Mouse (Mus musculus) CH12F3 (cell line): ENCODE measurements around the gene Srebf1.

Experiments
- in situ Hi-C: fragments of 300-500 bp; cut with MboI; formaldehyde crosslinking; loops from 2 replicates; pipeline ENCODE4 v1.14.3; 2020; ENCODE audit warnings: low sequenced_read_pairs

The Srebf1 gene

DNA sequence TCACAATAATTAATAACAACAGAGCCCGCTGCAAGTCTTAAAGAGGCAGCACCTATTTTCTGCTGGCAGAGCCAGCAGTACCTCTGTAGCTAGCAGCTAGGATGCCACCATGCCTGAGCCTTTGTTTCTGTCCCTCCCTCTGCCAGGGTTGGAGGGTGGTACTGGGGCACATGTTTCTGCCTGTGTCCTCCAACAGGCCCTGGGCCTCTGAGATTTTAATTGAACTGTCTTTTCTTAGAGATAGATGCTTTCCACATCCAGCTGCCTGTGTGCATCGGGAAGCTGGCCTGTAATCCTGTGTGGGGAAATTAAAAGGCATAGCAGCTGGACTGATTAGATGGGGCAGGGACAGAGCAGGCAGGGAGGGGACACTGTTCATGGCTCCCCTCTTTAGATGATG is 39.6 kb downstream of the Srebf1 start:
- in situ Hi-C loops = no loop called here

DNA sequence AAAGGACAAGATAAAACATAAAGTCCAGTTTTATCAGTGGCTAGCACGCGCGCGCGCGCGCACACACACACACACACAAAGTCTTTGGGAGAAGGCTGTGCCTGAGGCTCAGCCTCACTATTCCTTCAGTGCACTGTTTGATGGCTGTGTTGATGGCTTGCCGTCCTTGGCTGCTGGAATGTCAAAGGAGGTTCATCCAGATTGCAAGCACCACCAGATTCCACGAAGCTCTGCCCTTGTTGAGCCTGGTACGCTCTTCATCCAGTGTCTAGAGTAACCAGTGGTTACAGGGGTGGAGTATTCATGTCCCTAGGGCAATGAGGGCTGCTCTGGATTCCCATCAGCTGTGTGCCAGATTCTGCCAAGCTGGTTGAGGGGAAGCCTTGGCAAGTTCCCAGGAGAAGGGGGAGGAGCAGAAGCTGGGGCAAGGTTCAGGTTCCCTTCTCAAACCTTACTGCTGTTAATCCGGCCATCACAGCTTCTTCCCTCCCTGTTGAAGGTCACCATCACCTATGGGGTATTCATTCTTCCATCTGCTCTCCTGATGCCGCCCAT is 40.2 kb downstream of the Srebf1 start:
- in situ Hi-C loops = no loop called here

DNA sequence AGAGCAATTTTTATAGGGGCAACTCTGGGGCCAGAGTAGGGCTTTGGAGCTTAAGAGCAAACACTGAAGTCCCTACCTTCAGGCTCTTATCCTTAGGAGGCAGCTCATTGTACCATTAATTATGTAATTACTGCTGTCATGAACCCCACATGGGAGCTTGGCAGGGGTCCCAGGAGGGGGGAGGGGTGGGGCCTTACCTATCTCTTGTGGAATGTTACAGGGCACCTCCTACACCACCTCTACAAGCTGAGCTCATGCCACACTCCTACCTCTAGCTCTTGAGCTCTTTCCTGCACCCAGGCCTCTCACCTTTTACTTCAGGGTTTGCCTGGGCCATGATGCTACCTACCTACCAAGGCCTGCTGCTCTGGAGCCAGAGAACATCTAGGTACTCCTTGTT is 43.9 kb downstream of the Srebf1 start:
- in situ Hi-C loops = no loop called here

DNA sequence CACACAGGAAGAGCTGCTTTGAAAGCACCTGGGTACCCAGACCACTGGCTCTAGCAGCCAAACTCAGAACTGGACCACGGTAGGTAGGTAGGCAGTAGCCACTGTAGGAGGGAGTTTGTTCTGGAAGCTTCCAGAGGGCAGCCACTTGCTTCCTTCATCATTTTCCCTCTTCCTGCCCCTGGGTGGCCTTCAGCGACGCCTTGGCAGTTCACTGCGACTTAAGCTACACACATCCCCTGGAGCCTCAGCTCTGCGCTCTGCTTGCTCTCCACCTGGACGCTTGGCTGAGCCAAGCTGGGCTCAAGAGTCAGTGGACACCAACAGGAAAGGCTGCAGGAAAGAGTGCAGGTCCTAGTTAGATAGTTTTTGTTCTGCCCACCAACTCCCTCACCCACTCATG is 44.4 kb downstream of the Srebf1 start:
- in situ Hi-C loops = no loop called here

DNA sequence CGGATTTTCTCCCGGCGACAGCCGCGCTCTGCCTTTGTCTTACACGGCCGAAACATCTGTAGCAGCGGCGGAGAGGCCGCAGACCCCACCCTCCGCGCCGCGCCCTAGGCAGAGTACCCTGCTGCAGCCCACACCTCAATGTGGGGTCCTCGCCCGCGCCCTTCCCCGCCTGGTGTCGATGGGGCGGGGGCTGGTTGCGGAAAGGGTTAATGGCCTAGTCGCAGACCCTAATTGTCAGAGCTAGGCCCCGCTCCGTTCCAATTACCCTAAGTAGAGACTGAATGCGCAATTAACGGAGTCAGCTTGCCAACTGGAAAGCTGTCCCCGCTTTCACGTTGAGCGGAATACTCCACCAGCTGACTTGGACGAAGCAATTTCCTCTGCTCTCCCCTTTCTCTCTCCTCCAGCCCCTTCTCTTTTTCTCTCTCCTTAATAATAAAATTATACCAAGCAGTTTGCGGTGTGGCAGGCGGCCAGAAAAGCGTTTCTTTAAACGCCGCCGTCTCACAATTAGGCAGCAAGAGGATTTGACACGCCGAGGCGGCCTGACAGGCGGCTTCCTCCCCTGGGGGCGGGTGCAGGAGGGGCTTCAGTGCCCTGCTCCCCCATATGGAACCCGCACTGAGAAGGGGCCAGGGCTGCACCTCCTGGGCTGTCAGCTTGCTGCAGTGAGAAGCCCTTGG is 45.3 kb downstream of the Srebf1 start:
- in situ Hi-C loops = no loop called here

DNA sequence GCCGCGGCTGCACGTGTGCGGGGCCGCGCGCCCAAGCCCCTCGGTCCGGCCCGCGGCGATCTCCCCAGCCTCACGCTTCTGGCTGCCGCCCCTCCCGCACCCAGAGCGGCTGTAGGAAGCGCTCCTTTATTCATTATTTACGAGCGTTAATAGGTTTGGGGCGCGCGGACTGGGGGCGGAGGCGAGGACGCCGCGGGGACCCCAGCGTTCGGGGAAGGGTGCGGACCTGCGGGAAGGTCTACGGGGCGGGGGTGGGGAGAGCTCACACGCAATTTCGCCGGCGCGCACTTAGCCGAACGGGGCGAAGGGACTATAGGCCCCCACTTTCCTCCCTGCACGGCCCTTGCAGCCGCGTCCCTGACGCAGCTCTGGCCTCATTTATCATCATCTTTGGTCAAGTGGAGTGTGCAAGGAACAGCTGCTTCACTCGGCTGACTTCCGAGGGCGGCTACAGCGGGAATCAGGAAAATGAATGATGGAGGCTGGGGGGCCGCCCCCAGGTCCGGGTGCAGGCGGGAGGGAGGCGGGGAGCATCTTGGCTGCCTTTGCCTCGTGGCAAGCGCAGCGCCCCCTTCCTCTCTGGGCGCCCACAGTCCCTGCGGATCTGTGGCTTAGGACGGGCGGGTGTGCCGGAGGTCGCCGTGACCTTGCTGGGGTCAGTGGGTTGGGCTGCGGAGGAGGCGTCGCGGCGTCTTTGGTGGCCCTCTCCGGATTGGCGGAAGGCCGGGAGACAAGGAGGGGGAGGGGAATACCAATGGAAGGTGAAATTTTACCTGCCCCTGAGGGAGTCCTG is 46.0 kb downstream of the Srebf1 start:
- in situ Hi-C loops = no loop called here

DNA sequence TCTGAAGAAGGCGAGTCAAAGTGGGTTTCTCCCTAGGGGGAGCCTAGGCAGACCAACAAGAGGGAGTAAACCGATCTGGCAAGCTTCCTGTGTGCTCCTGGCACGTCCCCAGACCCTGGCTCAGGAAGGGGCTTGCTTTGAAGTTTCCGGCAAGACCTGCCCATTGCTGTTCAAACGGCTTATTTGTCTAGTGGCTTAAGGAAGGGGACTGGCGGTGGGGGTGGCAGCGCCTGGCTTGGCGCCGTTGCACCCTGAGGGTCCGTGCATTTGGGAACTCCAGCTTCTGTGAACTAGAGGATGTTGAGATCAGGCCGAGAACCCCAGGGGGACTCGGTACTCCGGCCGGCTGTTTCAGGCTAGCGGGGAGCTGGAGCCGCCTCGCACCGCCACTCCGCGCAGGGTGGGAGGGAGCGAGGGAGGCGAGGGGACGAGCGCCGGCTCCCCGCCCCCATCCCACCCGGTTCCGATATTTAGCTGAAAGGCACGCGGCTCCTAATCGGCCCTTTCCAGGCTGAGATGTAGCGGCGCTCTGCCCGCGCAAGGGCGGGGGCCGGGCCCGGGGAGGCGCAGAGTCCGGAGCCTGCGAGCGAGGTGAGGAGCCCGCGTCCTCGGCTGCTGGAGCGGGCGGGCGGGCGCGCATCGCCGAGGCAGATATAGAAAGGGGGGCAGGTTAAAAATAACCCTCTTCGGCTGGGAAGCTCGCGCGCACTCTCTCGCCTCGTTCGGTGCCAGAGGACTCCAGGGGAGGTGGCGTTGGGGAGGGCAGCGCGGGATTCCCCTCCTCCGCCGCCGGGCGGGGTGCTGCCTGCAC is 46.8 kb downstream of the Srebf1 start:
- in situ Hi-C loops = no loop called here

DNA sequence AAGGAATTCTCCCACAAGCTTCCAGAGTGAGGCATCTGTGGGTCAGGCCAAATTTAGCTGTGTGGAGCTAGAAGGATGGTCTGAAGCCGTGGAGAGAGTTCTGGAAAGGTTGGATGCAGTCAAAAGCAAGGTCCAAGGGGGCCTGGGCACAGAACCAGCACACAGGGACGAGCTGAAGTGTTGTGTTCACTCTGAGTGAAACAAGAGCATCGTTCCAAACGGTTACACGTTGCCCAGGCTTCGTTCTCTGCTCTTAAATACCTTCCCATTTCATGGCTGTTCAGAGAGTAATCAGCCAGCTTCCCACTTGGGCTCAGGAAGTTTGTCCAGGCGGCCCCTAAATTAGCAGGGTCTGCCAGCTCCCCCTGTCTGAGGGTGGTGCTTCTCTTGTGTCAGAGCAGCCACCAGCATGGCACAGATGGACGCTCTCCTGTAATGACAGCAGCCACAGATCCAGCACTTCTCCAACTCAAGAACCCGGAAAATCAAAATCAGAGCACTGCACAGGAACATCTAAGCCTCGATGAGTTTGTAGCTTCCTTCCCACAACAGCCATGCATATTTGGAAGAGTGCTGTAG is 48.7 kb downstream of the Srebf1 start:
- in situ Hi-C loops = no loop called here

DNA sequence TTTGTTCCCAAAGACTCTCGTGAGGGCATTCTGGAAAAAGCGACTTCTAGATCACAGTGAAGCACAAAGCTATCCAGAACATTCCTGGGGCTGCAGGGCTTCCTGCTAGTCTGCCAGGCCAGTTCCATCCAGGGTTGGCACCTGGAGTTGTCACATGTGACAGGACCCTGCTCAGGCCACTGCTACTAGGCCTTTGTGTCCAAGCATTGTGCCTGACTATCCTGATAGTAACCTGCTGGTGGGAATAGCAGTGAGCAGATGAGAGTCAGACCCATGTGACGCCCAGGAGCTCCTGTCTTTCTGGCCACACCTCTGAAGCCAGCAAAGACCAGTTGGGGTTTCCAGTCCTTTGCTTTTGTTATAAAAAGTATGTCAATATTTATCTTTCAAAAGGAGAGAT is 50.3 kb downstream of the Srebf1 start:
- in situ Hi-C loops = no loop called here

DNA sequence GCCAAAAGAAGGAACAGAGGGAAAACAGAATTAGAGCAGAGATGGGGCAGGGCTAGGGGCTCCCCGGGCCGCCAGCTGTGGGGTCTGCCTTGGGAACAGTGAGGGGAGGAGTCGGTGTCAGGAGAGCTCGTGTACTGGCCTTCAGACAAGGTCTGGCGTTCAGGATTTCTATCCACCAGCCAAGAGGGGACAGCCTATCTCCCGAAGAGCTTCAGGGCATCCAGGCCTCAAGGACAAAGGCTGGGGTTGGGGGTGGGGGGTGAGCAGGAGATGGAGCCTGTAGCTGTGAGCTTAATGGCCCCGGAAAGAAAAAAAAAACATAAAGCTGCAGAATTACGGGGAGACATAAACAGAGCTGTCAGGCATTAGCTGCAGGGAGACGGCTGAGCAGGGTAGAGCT is 53.6 kb downstream of the Srebf1 start:
- in situ Hi-C loops = no loop called here

DNA sequence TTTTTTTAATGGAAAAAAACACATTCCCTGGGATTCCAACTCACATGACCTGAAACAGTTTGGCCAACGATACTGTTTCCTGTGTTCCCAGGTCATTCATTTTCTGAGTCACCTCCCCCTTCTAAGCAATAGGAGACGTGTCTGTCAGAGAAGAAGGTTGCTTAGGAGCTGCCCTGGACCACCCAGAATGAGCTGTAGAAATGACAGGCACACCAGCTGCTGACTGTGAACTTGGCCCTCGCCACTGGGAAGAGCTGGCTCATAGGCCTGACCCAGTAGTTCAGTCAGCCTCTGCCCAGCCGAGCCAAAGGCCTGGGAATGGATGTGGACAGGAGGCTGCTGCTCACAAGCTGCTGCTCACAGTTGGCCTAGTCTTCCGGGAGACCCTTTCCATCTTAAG is 57.3 kb downstream of the Srebf1 start:
- in situ Hi-C loops = no loop called here

DNA sequence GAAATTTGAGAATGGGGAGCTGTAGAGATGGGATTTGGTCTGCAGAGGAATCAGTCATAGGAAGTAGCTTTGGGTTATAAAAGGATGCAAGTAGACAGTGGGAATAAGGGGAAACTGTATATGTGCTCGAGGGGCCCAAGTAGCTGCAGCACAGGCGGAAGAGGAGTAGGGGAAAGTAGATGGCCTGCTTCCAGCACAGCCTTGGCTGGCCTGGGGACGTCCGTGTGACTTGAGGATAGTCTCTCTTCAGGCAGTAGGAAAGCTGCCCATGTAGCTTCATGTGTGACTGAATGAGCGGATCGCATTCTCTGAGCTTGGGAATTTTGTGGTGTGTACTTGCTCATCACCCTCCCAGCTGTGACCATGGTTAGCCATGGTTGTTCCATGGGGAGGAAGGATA is 57.9 kb downstream of the Srebf1 start:
- in situ Hi-C loops = no loop called here

DNA sequence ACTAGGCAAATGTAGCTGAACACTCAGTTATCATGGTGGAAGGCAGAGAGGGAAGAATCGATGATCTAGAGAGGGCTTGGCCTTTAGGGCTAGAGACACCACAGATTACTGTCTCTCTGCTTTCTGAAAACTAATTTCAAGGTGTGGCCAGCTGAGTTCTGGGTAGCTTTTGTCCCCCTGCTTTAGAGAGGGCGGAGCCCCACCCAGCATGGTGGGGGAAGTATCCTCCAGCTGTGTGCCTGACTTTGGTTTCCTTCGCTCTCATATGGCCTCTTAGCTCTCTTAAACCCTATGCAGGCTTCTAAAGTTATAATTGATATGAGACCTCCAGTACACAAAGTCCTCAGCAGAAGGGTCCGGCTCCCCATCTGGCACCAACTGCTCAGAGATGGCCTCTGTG is 59.0 kb downstream of the Srebf1 start:
- in situ Hi-C loops = no loop called here

DNA sequence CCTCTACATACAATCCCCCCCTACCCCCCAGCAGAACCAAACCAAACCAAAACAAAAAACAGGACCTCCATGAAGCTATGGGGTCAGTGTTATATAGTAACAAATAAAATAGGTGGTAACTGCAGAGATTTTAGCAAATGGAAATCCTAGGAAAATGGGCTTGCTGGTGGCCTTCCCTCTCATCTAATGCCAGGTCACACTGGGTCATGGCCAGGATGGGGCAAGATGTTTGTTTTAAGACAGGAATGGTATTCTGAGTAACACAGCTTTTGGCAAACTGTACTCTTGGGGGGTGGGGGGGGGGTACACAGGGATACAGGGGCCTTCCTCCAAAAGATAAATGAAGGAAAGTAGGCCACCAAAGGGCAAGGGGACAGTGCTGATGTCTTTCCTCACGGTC is 59.8 kb downstream of the Srebf1 start:
- in situ Hi-C loops = no loop called here

DNA sequence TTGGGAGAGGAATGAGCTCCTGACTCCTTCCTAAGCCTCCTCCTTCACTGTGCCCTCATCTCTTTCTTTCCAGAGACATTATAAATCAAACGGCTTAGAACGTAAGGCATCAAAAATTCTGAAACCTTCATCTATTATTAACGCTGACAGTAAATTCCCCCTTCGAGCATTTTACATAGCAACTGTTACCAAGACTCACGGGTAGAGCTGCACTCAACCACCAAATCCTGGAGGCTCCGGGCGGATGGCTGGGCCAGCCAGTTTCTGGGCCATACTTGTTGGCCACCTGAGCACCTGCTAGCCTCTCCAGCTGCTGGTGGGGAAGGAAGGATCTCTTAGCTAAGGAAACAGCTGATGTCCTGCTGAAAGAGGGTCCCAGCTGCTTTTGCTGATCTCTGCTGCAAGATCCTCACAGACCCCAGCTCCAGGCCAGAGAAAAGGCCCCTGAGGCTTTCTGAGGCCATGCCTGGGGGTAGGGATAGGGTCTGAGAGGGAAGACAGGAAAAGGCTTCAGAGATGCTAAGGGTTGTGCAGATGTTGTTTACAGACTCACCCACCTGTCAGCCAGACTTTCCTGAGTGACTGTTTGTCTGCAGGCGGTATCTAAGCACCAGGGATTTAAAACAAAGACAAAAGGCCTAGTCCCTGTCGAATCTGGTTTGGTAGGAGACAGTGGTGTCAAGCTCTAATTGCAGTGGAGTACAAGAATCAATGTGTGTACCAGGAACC is 61.1 kb downstream of the Srebf1 start:
- in situ Hi-C loops = no loop called here

DNA sequence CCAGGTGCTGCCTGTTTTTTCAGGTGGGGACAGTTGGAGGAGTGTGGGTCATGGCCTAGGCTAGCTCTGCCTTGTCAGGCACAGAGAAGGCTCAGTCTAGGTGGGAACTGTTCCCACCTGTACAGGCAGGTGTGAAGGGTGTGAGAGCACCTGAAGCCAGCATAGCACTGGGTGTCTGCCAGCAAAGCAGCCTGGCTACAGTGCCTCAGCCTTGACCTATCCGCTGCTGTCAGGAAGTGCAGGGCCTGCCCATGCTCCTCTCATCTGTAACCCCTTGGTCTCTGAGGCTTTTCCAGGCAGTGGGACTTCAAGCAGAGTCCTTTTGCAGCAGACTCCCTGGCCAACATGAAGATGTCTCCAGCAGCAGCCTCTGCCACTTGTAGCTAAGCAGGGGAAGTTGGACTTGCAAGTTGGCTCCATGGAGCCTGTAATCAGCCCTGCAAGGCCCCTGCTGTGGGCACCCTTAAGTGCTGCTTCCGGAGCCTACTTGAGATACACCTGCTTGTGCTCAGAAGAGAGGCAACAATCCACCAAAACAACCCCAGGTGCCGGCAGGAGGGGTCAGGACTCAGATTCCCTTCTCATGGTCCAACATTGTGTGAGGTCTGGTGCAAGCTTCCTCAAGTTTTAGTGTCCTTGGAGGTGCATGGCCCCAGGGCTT is 61.8 kb downstream of the Srebf1 start:
- in situ Hi-C loops = no loop called here

DNA sequence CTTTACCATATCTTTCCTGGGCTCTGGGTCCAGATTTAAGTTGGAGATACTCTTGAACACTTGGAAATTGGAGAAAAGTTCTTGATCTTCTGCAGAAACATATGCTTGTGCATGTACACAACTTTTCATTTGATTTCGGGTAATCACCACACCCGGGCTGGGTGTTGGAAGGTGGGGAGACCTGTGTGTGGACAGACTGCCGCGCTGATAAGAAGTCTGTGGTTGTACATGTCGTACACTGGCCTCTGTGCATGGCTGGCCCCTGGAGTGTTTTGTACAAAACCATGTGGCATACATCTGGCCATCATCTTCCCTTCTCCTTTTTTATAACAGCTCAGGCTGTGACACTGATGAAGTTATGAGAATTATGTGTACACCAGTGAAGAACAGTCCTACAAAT is 62.4 kb downstream of the Srebf1 start:
- in situ Hi-C loops = no loop called here

DNA sequence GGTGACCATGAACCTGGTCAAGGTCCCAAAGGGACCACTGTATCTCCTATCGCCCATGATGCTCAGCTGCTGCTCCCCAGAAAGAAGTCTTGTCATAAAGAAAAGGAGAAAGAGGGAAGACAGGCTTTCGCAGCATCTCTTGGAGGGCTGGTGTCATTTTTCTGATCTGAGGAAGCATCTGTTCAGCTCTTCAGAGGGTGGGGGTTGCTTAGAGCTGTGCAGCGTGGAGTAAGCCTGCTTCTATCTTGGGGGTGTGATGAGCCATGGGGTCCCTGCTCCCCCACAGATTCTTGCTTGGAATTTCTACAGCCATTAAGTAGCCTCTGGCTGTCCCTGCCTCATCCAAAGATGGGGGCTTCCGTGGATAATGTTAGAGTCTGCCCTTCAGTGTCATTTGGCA is 64.1 kb downstream of the Srebf1 start:
- in situ Hi-C loops = no loop called here

DNA sequence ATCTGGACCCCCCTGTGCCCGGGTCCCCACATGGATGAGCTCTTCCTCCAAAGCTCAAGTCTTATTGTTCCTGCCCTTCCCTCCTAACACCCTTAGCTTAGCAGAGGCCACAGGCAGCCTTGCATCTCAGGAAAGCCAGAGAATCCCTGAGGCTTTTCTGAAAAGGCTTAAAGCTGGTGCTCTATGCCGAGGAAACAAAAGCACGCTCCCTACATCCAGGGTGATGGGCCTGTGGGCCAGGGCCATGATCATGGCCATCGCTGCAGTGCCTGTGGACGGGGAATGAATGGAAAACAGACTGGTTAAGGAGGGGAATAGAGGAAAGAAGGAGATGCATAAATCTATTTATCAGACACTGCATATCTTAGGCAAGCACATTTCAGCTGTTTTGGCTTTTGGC is 66.7 kb downstream of the Srebf1 start:
- in situ Hi-C loops = no loop called here

DNA sequence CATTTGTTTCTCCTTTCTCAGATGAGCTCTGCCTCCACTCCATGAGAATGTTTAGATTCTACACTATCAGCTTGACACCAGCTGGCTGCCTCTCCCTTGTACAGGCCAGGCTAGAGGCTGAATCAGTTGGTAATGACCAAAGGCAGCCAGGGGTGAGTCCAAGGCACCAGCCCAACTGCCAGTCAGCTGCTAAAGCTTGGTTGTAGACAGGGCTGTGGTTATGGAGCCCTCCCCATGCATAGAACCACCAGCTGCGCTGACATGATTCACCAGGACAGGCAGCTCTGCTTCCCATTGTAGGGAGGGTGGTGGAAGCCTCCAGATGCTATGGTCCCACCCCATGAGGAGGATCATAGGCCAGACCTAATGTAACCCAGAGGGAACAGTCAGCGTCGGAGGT is 68.4 kb downstream of the Srebf1 start:
- in situ Hi-C loops = no loop called here
